Mouse (Mus musculus) heart, embryonic 12.5 days (tissue): ENCODE results near the gene Cacna1a. TPM values are rescaled to one million over a fixed set of nuclear protein-coding genes. Genes with fewer than 3 reads are reported as not detected.

Experiments used
- polyA plus RNA-seq: library from polyadenylated mRNA; unstranded; fragments of >200 nt; fragmentation: Nextera tagmentation; extraction: Ambion mirVana; gene quantifications from 2 replicates; pipeline ENCODE4 v1.2.1, GENCODE M21; 2016

The Cacna1a gene
- polyA plus RNA-seq, 1 experiment from 2014 or later = 9.2 TPM

Other genes with a start within 250 kb of the Cacna1a start
- 17.7 and 18.1 TPM in 2 replicates for gene Cc2d1a, start 240.5 kb upstream of the Cacna1a start, polyA plus RNA-seq
- gene 4930432K21Rik, start 240.4 kb upstream of the Cacna1a start, polyA plus RNA-seq = 1.00 and 1.1 TPM in 2 replicates
- gene Nanos3, start 203.2 kb upstream of the Cacna1a start, polyA plus RNA-seq = 1.7 and 3.0 TPM in 2 replicates
- 12.9 and 13.7 TPM in 2 replicates for gene Zswim4, start 151.4 kb upstream of the Cacna1a start, polyA plus RNA-seq
- gene D8Ertd738e, start 138.7 kb upstream of the Cacna1a start, polyA plus RNA-seq = 281 and 286 TPM in 2 replicates
- gene Mri1, start 131.1 kb upstream of the Cacna1a start, polyA plus RNA-seq = 48.2 and 50.9 TPM in 2 replicates
- 15.8 and 16.1 TPM in 2 replicates for gene Ccdc130, start 118.1 kb upstream of the Cacna1a start, polyA plus RNA-seq